Mouse (Mus musculus): ENCODE results near the gene Dcxr. TPM values are rescaled to one million over a fixed set of nuclear protein-coding genes. Genes with fewer than 3 reads are reported as not detected.

The Dcxr gene
- polyA plus RNA-seq (2017; shearing (Covaris generic)) = 26.0 TPM

DNA sequence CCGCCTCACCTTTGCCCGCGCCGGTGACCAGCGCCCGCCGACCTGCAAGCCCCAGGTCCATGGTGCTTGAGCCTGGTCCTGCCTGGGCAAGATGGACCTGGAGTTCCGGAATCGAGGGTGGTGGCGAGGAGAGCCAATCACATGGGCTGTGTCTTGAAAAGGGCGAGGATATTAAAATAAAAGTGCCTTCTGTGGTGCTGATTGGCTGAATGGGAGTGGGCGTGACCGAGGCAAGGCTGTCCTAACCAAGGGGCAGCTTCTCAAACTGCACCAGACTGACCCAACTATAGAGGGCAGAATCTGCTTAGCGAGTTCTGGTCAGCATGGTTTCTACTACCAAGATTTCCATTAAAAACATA lies at the start of gene Dcxr:
Gene Dcxr, minus strand, starts transcription at position 113 of the 359 bp plus-strand sequence.

DNA sequence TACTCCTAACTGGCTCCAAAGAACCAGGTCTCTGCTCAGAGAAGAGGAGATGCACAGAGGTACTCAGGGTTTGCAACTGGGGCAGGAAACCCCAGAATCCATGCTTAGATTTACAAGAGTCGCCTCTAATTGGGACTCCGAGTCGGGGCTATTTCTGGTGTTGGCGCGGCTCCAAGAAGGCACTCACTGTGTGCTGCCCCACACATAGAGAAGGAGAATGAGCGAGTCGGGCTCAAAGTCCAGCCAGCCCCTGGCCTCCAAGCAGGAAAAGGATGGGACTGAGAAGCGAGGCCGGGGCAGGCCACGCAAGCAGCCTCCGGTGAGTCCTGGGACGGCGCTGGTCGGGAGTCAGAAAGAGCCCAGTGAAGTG lies 35.6 kb upstream of the Dcxr start, which contains the start of gene Hmga1b:
Gene Hmga1b, plus strand, starts transcription at position 123 of the 370 bp plus-strand sequence.

DNA sequence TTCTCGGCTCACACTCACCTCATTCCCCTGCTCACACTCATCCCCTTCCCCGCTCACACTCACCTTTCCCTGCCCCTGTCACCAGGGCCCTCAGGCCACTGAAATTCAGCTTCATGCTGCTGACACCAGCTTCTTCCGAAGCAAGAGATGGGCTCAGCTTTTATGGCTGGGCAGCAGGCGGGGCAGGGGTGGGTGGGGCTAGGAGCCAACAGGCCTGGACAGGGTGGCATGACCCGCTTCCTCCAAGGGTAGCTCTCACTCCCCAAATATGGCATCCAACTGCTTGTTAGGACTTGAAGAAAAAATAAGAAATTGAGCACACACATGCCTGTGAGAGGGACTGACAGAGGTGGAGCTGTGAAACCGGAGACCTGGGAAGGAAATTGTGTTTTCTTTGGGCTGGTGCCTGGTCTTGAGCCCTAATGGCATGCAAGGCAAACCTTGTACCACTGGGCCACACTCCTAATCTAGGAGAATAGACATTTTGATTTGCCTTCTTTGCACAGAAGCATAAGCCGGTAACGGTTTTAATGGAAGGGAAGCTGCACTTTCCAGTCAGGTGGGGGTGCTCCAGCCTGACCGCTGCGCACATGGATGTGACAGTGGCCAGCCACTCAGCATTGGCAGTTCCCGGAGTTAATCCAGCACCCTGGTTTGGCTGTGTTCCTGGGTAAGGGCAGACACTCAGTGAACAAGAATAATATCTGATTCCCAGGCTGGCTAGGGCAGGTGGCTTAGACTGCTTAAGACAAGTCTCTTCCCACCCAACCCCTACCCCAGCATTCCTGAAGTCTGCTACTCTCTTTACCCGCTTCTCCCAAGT lies 5.0 kb upstream of the Dcxr start, which contains the start of gene Cbr2:
Gene Cbr2, minus strand, starts transcription at position 257 of the 823 bp plus-strand sequence.

DNA sequence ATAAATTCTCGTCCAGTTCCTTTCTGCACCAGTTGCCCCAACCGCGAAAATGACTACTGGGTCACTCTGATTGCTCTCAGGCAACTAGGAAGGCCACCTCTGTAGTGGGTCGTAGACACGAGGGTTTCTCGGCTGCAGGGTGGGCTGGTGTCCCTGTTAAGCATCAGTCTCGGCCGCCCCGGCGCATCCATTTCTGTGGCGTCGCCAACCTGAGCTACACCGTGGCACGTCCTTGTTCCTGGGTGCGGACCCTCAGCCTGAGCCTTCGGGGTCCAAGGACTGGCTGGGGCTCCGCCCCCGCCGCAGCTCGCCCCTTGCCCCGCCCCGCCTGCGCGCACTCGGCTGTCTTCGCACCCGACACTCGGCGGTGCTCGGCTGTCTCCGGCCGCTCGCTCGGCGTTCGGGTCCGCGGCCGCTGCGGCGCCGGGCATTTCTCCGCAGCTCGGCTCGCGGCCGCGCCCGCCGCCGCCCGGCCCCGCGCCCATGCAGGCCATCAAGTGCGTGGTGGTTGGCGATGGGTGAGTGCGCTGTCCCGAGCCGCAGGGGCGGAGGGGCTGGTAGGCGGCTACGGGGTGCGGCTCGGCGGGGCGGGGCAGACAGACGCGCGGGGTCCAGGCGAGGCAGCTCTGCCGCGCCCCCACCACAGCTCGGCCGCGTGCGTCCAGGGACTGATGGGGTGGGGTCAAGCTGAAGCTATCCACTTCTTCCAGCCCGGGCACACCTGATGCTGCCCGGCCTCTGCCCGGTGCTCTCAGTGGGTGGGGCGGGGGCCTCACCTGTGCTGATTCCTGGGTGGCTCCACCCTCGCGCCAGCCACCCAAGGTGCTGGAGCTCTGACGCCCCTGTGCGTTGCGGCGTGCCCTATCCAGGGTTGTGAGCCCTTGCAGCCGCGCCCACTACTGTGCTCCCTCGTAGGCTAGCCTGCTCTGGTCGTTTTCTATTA lies 5.7 kb downstream of the Dcxr start, which contains the start of gene Rac3:
Gene Rac3, plus strand, starts transcription at position 347 of the 943 bp plus-strand sequence.

DNA sequence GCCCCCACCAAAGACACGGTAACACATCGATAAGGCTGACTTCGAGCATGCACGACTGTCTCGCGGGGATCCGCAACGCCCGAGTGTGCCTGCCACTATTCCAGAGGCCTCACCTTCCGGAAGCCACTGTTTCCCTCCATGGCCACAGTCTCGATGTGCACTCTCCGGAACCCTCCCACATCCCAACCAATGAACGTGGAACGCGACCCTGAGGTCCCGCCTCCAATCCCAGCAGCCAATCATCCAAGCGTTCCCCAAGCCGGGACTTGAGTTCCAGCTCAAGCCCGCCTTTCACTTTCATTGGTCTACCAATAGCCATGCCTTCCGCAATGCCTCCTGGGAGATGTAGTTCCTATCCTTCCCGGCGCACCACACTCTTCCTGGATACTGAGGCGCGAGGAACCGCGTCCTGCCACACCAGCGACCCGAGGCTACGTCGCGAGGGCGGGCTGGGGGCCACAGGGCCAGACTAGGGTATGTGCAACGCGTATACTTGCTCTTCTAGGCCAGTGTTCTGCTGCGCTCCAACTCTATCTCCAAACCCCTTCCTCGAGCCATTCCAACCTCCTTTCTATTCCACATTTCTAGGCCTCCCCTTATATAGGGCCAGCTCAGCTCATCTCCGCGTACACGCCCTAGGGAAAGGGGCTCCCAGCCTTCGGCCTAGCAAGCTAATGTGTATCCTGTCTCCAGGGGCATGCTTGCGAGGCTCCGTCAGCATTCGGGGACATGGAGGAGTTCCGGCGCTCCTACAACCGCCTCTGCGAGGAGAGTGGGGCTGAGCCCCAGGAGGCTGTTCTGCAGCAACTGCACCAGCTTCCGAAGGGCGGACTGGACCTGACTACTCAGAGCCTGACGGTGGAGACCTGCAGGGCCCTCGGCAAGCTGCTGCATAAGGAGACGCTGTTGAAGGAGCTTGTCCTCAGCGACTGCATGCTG lies 13.2 kb downstream of the Dcxr start, which contains the start of the genes Cenpx and Lrrc45:
Gene Cenpx, minus strand, starts transcription at position 159 of the 939 bp plus-strand sequence.
Gene Lrrc45, plus strand, starts transcription at position 346 of the 939 bp plus-strand sequence.

Other genes with a start within 250 kb of the Dcxr start
- 76.5 TPM for gene Mrpl12, start 242.7 kb downstream of the Dcxr start, polyA plus RNA-seq (2017; shearing (Covaris generic))
- 15.4 TPM for gene Slc25a10, start 235.4 kb downstream of the Dcxr start, polyA plus RNA-seq (2017; shearing (Covaris generic))
- gene Gcgr, start 196.6 kb downstream of the Dcxr start, polyA plus RNA-seq (2017; shearing (Covaris generic)) = not detected
- 124 TPM for gene Mcrip1, start 177.6 kb downstream of the Dcxr start, polyA plus RNA-seq (2017; shearing (Covaris generic))
- gene Ppp1r27, start 176.1 kb downstream of the Dcxr start, polyA plus RNA-seq (2017; shearing (Covaris generic)) = not detected
- 279 TPM for gene P4hb, start 154.0 kb downstream of the Dcxr start, polyA plus RNA-seq (2017; shearing (Covaris generic))
- gene Arhgdia, start 145.7 kb downstream of the Dcxr start, polyA plus RNA-seq (2017; shearing (Covaris generic)) = 896 TPM
- gene Alyref, start 128.9 kb downstream of the Dcxr start, polyA plus RNA-seq (2017; shearing (Covaris generic)) = 6.6 TPM
- gene Anapc11, start 128.9 kb downstream of the Dcxr start, polyA plus RNA-seq (2017; shearing (Covaris generic)) = 129 TPM
- 1.3 TPM for gene Npb, start 118.8 kb downstream of the Dcxr start, polyA plus RNA-seq (2017; shearing (Covaris generic))
- 170 TPM for gene Pcyt2, start 109.3 kb downstream of the Dcxr start, polyA plus RNA-seq (2017; shearing (Covaris generic))
- 233 TPM for gene Sirt7, start 102.0 kb downstream of the Dcxr start, polyA plus RNA-seq (2017; shearing (Covaris generic))
- gene Mafg, start 93.7 kb downstream of the Dcxr start, polyA plus RNA-seq (2017; shearing (Covaris generic)) = 12.0 TPM
- 1.00 TPM for gene Pycr1, start 83.5 kb downstream of the Dcxr start, polyA plus RNA-seq (2017; shearing (Covaris generic))
- not detected for gene Myadml2, start 79.1 kb downstream of the Dcxr start, polyA plus RNA-seq (2017; shearing (Covaris generic))
- gene Notum, start 66.1 kb downstream of the Dcxr start, polyA plus RNA-seq (2017; shearing (Covaris generic)) = not detected
- gene Aspscr1, start 54.3 kb downstream of the Dcxr start, polyA plus RNA-seq (2017; shearing (Covaris generic)) = 141 TPM
- gene Cenpx, start 13.5 kb downstream of the Dcxr start, polyA plus RNA-seq (2017; shearing (Covaris generic)) = 128 TPM
- gene Lrrc45, start 13.4 kb downstream of the Dcxr start, polyA plus RNA-seq (2017; shearing (Covaris generic)) = 84.9 TPM
- gene Rac3, start 5.8 kb downstream of the Dcxr start, polyA plus RNA-seq (2017; shearing (Covaris generic)) = 0.27 TPM
- not detected for gene Cbr2, start 4.8 kb upstream of the Dcxr start, polyA plus RNA-seq (2017; shearing (Covaris generic))
- 34.4 TPM for gene Hmga1b, start 35.5 kb upstream of the Dcxr start, polyA plus RNA-seq (2017; shearing (Covaris generic))
- 3.2 TPM for gene Rfng, start 56.9 kb upstream of the Dcxr start, polyA plus RNA-seq (2017; shearing (Covaris generic))
- 168 TPM for gene Gps1, start 57.0 kb upstream of the Dcxr start, polyA plus RNA-seq (2017; shearing (Covaris generic))
- gene Dus1l, start 69.1 kb upstream of the Dcxr start, polyA plus RNA-seq (2017; shearing (Covaris generic)) = 80.7 TPM
- gene Fasn, start 97.3 kb upstream of the Dcxr start, polyA plus RNA-seq (2017; shearing (Covaris generic)) = 54.9 TPM
- 0.98 TPM for gene Ccdc57, start 205.6 kb upstream of the Dcxr start, polyA plus RNA-seq (2017; shearing (Covaris generic))
- gene Slc16a3, start 221.2 kb upstream of the Dcxr start, polyA plus RNA-seq (2017; shearing (Covaris generic)) = 18.6 TPM

Data from inflammation-experienced regulatory T-cells, adult 16 weeks (primary cell).